Mouse (Mus musculus) hindbrain, embryonic 14.5 days (tissue): Measurements from ENCODE around the gene Vti1a. TPM values are rescaled to one million over a fixed set of nuclear protein-coding genes. Genes with fewer than 3 reads are reported as not detected.

ENCODE experiments used
- ATAC-seq: fragments of 200-750 bp; cut with Nextera tagmentation; 2 replicates; pipeline ENCODE4 v1.8.0; 2017; ENCODE audit warnings: moderate number of reproducible peaks, mild to moderate bottlenecking, moderate TSS enrichment, moderate library complexity; ENCODE audit not compliant: low FRiP score
- DNase-seq: peaks from one replicate; pipeline ENCODE4 v3.0.0-alpha.2; 2015; ENCODE audit warnings: low spot score
- H3K27ac ChIP-seq: fragments of 300-500 bp; sonication (generic); 2 replicates; pipeline ENCODE4 v1.5.1; 2014; ENCODE audit warnings: mild to moderate bottlenecking, moderate library complexity
- H3K27me3 ChIP-seq: fragments of 300-500 bp; sonication (generic); 2 replicates; pipeline ENCODE4 v1.6.1; 2014; ENCODE audit warnings: mild to moderate bottlenecking, low read length, mixed read lengths; ENCODE audit not compliant: control insufficient read depth, insufficient read depth
- H3K36me3 ChIP-seq: fragments of 300-500 bp; sonication (generic); replicated peaks from 2 replicates; pipeline ENCODE4 v1.6.1; 2014; ENCODE audit not compliant: control insufficient read depth, insufficient read depth
- H3K4me1 ChIP-seq: fragments of 300-500 bp; sonication (generic); replicated peaks from 2 replicates; pipeline ENCODE4 v1.6.1; 2014; ENCODE audit warnings: antibody characterized with exemption, low read length, mixed read lengths; ENCODE audit not compliant: control insufficient read depth, insufficient read depth
- H3K4me2 ChIP-seq: fragments of 300-500 bp; sonication (generic); replicated peaks from 2 replicates; pipeline ENCODE4 v1.6.1; 2014; ENCODE audit warnings: mild to moderate bottlenecking, moderate library complexity
- H3K4me3 ChIP-seq: fragments of 300-500 bp; sonication (generic); replicated peaks from 2 replicates; pipeline ENCODE4 v1.5.1; 2014; ENCODE audit warnings: mild to moderate bottlenecking, low read length
- H3K9ac ChIP-seq: fragments of 300-500 bp; sonication (generic); 2 replicates; pipeline ENCODE4 v1.6.1; 2014
- H3K9me3 ChIP-seq: fragments of 300-500 bp; sonication (generic); 2 replicates; pipeline ENCODE4 v1.6.1; 2016; ENCODE audit warnings: low read length; ENCODE audit not compliant: control insufficient read depth
- WGBS: fragments of 180-500 bp; shearing (Covaris S2); extraction: QIAGEN DNeasy Blood & Tissue Kit; methylation state at CpG from one replicate; pipeline ENCODE4 v1.1.7; 2014; 5-methylcytosine and 5-hydroxymethylcytosine counted together
- polyA plus RNA-seq: library from polyadenylated mRNA; unstranded; fragments of >200 nt; fragmentation: Nextera tagmentation; extraction: Ambion mirVana; gene quantifications from 2 replicates; pipeline ENCODE4 v1.2.1, GENCODE M21; 2014

Vti1a gene
- polyA plus RNA-seq, 1 experiment from 2014 or later = 32.1 TPM

- 0 out of 2 replicates have a peak, but pooled peaks cover 6% of the 10 kb centered on the region for H3K4me1 ChIP-seq
- no peak overlapping the region for H3K4me3 ChIP-seq
- no peak overlapping the region for H3K9ac ChIP-seq
- no peak for ATAC-seq
- no peaks in the 10 kb centered on the region for H3K9me3 ChIP-seq
- H3K27ac ChIP-seq = no peak overlapping the region
- H3K36me3 ChIP-seq = no peaks in the 10 kb centered on the region
- 86% methylated on average over 7 of the region's 7 CpGs for WGBS
- 0 out of 2 replicates have a peak, but pooled peaks cover 5% of the 10 kb centered on the region for H3K27me3 ChIP-seq
- DNase-seq = no peak
- H3K4me2 ChIP-seq = no peak overlapping the region
These were observed 300.2 kb downstream of the Vti1a start for GRCm38 (mm10) chr19:55616276-55616675.

DNA sequence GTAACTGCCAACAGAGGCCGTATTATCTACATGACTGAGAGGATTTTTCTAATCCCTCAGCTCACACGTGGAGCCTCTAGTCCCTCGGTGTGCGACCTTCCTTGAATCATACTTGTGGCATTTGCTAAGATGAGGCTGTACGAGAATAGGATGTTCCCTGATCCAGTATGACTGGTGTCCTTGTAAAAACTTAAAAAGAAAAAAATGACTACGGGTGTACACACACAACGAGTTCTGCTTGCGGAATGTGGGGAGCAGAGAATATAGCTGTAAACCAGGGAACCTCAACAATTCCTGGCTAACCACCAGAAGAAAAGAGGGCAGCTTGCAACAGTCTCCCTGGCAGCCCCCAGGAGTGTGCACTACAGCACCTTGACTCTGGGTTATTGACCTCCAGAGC, 300.8 kb downstream of the Vti1a start:
- 0 out of 2 replicates have a peak, but pooled peaks cover 5% of the 10 kb centered on the region for H3K27me3 ChIP-seq
- DNase-seq = no peak
- H3K27ac ChIP-seq = no peak overlapping the region
- H3K4me1 ChIP-seq = peaks cover 9% of the 10 kb centered on the region; the same call in 1 of the 2 replicates
- no peak overlapping the region for H3K4me2 ChIP-seq
- 89% methylated on average over 8 of the region's 8 CpGs for WGBS
- H3K9me3 ChIP-seq = no peaks in the 10 kb centered on the region
- H3K36me3 ChIP-seq = no peaks in the 10 kb centered on the region
- no peak overlapping the region for H3K9ac ChIP-seq
- ATAC-seq = no peak
- no peak overlapping the region for H3K4me3 ChIP-seq

DNA sequence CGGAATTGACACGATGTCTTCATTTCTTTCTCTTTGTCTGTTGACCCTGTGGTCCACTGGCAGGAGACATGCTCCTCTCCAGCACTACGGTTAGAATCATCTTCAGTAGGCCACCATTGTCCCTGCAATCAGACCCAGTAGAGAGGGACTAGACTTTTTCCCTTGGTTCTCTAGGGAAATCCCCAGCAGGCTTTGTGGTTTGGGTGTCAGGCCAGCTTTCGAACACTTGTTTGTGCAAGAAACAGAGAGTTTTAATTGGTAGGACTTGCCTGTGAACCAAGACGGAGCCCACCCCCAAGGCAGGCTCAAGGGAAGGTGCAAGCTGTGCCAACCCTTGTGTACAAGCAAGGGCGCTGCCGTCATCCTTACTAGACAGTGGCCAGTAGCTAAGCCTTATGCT, 302.5 kb downstream of the Vti1a start:
- ATAC-seq = no peak
- 94% methylated on average over 7 of the region's 7 CpGs for WGBS

GRCm38 (mm10) chr19:55620411-55621008, 304.4 kb downstream of the Vti1a start:
- Histone ChIP-seq H3K9ac (no peak overlapping the region), H3K4me2 (no peak overlapping the region), H3K27me3 (0 out of 2 replicates have a peak, but pooled peaks cover 7% of the 10 kb centered on the region), H3K4me1 (peaks cover 16% of the 10 kb centered on the region; the same call in 1 of the 2 replicates), H3K9me3 (no peaks in the 10 kb centered on the region), H3K4me3 (no peak overlapping the region), H3K36me3 (no peaks in the 10 kb centered on the region), H3K27ac (no peak overlapping the region)
- WGBS = 56% methylated on average over 14 of the region's 14 CpGs
- no peak for DNase-seq
- ATAC-seq = no peak

More for the DNA sequence above, 302.5 kb downstream of the Vti1a start:
- Histone ChIP-seq H3K36me3 (no peaks in the 10 kb centered on the region), H3K4me2 (no peak overlapping the region), H3K4me3 (no peak overlapping the region), H3K27me3 (0 out of 2 replicates have a peak, but pooled peaks cover 5% of the 10 kb centered on the region), H3K4me1 (peaks cover 16% of the 10 kb centered on the region; the same call in 1 of the 2 replicates), H3K9me3 (no peaks in the 10 kb centered on the region), H3K27ac (no peak overlapping the region), H3K9ac (no peak overlapping the region)
- no peak for DNase-seq

DNA sequence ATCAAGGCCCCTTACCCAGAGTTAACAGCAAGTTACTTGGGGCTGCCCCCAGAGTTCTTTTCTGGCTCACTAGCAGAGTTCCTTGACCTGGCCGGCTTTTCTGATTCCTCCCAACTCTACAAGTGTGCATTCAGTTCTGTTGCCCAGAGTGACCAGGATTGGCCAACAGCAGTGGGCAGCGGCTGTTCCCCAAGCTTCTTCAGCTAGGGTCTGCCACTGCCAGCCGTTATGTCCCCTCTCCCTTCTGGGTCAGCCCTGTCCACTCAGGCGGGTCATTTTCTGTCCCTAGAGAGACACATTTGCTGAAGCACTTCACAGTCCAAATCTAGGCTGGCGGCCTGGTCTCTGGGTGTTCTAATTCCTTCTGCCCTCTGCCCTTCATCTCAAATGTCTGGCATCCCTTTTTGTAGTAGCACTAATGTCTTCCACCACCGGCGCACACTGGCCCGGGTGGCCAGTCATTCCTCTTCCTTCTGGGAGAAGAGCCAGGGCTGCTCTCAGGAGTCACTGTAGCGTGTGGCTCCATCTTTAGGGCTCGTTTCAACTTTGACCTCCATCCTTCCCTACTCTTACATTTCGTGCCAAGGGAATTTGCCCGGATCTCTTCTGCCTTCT, 305.0 kb downstream of the Vti1a start:
- Histone ChIP-seq H3K27ac (no peak overlapping the region), H3K4me1 (peaks cover 16% of the 10 kb centered on the region; the same call in 1 of the 2 replicates), H3K4me2 (no peak overlapping the region), H3K9me3 (no peaks in the 10 kb centered on the region), H3K27me3 (0 out of 2 replicates have a peak, but pooled peaks cover 9% of the 10 kb centered on the region), H3K36me3 (no peaks in the 10 kb centered on the region), H3K4me3 (no peak overlapping the region), H3K9ac (no peak overlapping the region)
- no peak for DNase-seq
- ATAC-seq = no peak
- WGBS = 68% methylated on average over 12 of the region's 12 CpGs

GRCm38 (mm10) chr19:55622821-55623220, 306.7 kb downstream of the Vti1a start:
- H3K9me3 ChIP-seq = no peaks in the 10 kb centered on the region
- H3K27ac ChIP-seq = no peak overlapping the region
- WGBS = 67% methylated on average over 18 of the region's 18 CpGs
- H3K4me1 ChIP-seq = peaks cover 21% of the 10 kb centered on the region; the same call in 1 of the 2 replicates
- 0 out of 2 replicates have a peak, but pooled peaks cover 9% of the 10 kb centered on the region for H3K27me3 ChIP-seq
- no peak overlapping the region for H3K4me2 ChIP-seq
- no peak overlapping the region for H3K9ac ChIP-seq
- no peak overlapping the region for H3K4me3 ChIP-seq
- no peak for DNase-seq
- H3K36me3 ChIP-seq = no peaks in the 10 kb centered on the region
- ATAC-seq = no peak

- H3K4me3 ChIP-seq = no peak overlapping the region
- H3K36me3 ChIP-seq = no peaks in the 10 kb centered on the region
- H3K4me1 ChIP-seq = peaks cover 21% of the 10 kb centered on the region; the same call in 1 of the 2 replicates
- no peak overlapping the region for H3K9ac ChIP-seq
- H3K4me2 ChIP-seq = no peak overlapping the region
- DNase-seq (no peak), ATAC-seq (no peak)
- H3K9me3 ChIP-seq = no peaks in the 10 kb centered on the region
- no peak overlapping the region for H3K27ac ChIP-seq
- 0 out of 2 replicates have a peak, but pooled peaks cover 9% of the 10 kb centered on the region for H3K27me3 ChIP-seq
- WGBS = 53% methylated on average over 13 of the region's 13 CpGs
These were observed 307.5 kb downstream of the Vti1a start for GRCm38 (mm10) chr19:55623605-55624004.

DNA sequence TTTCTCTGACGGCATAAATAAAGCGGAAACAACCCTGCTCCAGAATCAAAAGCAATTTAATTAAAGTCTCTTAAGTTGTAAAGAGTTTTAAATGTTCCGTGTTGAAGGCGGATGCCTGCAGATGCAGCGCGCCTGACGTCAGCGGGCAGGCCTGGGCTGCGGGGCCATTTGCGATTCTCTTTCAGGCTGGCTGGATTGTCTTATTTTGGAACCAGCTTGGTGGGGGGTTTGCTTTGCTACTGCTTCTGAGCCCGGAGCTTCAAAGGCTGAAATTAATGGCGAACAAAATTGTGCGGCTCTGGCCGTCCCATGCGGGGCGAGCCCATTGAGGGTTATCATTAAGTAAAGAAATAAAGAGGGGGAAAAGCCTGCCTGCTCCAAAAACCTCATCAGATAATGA, 310.4 kb downstream of the Vti1a start:
- H3K9ac ChIP-seq = no peak overlapping the region
- H3K4me2 ChIP-seq = peak overlapping the region; percentile 32
- peaks cover 15% of the 10 kb centered on the region; the same call in 1 of the 2 replicates for H3K4me1 ChIP-seq
- H3K27ac ChIP-seq = no peak overlapping the region
- H3K4me3 ChIP-seq = no peak overlapping the region
- 43% methylated on average over 16 of the region's 16 CpGs for WGBS
- no peaks in the 10 kb centered on the region for H3K9me3 ChIP-seq
- 0 out of 2 replicates have a peak, but pooled peaks cover 4% of the 10 kb centered on the region for H3K27me3 ChIP-seq
- 0 out of 2 replicates have a peak, but pooled peaks have one; percentile 9 for ATAC-seq
- no peak for DNase-seq
- H3K36me3 ChIP-seq = no peaks in the 10 kb centered on the region

GRCm38 (mm10) chr19:55626952-55627351, 310.9 kb downstream of the Vti1a start:
- Histone ChIP-seq H3K27me3 (peaks cover 4% of the 10 kb centered on the region; the same call in 1 of the 2 replicates), H3K4me1 (peaks cover 12% of the 10 kb centered on the region; the same call in 1 of the 2 replicates), H3K36me3 (no peaks in the 10 kb centered on the region), H3K9ac (no peak overlapping the region), H3K4me2 (peak overlapping the region; percentile 32), H3K9me3 (no peaks in the 10 kb centered on the region), H3K4me3 (no peak overlapping the region), H3K27ac (no peak overlapping the region)
- ATAC-seq (no peak), DNase-seq (peak; percentile 35)
- WGBS = 43% methylated on average over 12 of the region's 12 CpGs
